Mouse (Mus musculus) induced T-regulatory cell, adult 2 months (primary cell): ENCODE data around the gene Itpr1.
A peak's percentile ranks its signal among the peaks of the same experiment; 100 is the strongest.

Experiments
- DNase-seq: peaks from one replicate; pipeline ENCODE4 v3.0.0-alpha.2; 2012; ENCODE audit warnings: low read depth

The Itpr1 gene

GRCm38 (mm10) chr6:108516248-108516647 lies 303.4 kb downstream of the Itpr1 start:
- DNase-seq = no peak

- DNase-seq = no peak
Measured at GRCm38 (mm10) chr6:108517241-108517981, 304.5 kb downstream of the Itpr1 start.

GRCm38 (mm10) chr6:108517986-108518385 lies 305.1 kb downstream of the Itpr1 start:
- no peak for DNase-seq

DNA sequence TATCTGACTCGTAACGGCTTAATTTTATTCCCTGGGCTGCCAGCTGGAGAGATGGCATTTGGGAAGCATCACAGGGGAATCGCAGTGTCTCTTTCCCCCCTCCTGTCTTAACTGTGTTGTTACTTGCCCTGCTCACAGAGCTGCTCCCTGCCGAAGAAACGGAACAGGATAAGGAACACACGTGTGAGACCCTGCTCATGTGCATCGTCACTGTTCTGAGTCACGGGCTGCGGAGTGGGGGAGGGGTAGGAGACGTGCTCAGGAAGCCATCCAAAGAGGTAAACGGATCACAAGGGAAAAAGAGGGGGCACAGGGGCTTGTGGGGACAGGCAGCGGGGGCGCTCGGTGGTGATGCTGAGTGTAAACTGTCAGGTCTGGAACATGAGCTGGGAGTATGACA lies 305.7 kb downstream of the Itpr1 start:
- DNase-seq = no peak

- no peak for DNase-seq
Measured at GRCm38 (mm10) chr6:108519327-108519726, 306.4 kb downstream of the Itpr1 start.

- DNase-seq = no peak
Measured at GRCm38 (mm10) chr6:108523956-108524616, 311.2 kb downstream of the Itpr1 start.

- no peak for DNase-seq
Measured at GRCm38 (mm10) chr6:108524617-108525010, 311.7 kb downstream of the Itpr1 start.

GRCm38 (mm10) chr6:108527560-108527959 lies 314.7 kb downstream of the Itpr1 start:
- DNase-seq = no peak

- DNase-seq = no peak
Measured at GRCm38 (mm10) chr6:108527993-108528392, 315.1 kb downstream of the Itpr1 start.

DNA sequence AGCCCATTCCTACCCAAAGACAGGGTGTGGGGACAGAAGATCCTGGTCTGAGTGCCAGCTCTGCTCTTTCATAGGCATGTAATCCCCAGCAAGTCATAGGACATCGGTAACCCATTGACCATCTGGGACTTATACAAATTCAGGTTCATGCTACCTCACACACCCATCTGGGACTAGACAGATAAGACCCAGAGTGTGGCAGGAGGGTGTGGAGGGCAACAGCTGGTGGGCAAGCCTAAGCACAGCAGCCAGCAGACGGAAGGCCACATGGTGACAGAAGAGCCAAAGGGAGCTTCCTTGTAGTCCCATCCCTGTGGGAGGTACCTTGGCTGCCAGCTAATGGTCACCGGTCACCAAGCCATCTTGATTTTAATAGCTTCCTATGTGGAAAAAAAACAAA lies 316.3 kb downstream of the Itpr1 start:
- no peak for DNase-seq

DNA sequence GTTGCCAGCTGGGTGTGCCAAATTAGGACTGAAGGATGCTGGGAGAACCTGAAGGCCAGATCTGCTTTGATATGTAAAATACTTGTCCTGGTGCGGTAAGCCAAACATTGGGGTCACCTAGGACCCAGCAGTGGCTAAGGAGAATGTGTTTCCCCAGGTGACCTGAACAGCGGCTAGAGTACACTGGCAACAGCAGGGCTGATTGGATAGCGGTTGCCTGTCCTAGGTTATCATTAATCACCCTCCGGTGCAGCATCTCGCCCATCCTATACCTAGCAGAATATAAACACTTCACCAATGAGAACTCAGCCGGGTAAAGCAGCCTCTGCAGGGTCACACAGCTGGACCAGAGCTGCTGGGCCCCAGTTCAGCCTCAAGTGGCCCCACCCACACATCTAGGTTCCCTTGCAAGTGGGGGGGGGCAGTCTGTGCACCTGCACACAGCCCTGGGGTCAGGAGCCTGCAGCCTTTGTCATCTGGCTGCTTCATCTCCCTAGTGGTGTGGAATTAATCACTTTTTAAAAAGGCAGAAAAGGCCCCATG lies 318.0 kb downstream of the Itpr1 start:
- DNase-seq = no peak

- DNase-seq = peak; percentile 69
Measured at GRCm38 (mm10) chr6:108531324-108532311, 318.7 kb downstream of the Itpr1 start.

DNA sequence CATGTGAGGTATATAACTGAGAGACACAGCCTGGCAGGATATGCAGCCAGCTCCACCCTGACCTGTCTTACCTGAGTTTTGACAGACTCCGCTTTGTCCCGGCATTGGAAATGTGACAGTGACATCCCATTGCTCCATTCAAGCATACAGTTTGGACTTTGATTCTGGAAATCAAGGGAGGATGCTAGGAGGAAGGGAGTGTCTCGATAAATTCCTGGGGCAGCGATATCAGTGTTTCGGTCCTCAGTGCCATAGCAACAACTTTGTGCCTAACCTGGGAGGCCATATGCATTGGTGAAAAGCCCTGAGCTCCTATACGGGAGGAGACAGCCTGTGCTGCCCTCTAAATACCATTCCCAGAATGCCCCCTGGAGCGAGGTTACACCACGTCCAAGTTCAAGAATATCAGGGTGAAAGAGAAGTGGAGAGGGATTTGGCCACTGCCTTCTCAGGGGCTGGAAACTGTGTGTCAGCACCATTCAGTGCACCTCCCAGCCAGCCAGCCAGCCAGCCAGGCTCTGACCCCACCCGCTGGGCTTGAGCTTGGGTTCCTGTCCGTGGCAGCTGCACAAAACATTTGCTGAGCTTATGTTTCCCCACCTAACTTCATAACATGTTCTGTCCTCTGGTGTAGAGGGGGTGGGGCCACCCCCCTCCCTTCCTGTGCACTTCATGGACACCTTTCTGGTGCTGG lies 319.7 kb downstream of the Itpr1 start:
- peak; percentile 45 for DNase-seq

- peak; percentile 53 for DNase-seq
Measured at GRCm38 (mm10) chr6:108534139-108534538, 321.2 kb downstream of the Itpr1 start.

DNA sequence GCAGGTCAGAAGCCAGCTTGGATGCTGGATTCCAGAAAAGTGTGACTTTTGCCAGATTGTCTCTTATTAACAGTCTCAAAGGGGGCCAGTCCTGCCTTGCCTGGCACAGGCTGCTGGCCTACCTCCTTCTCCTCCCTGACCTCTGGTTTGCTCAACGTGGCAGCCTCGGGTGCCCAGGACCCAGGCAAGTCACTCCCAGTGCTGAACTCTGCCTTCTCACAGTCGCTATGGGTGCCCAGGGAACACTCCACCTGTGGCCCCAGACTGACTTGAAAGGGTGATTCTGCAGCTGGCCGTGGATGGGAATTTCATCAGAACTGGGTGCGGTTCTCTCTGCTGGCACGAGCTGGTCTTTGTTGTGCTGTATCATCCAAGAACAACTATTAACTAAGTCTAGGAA lies 321.7 kb downstream of the Itpr1 start:
- no peak for DNase-seq

GRCm38 (mm10) chr6:108535309-108535708 lies 322.4 kb downstream of the Itpr1 start:
- DNase-seq = peak; percentile 68

DNA sequence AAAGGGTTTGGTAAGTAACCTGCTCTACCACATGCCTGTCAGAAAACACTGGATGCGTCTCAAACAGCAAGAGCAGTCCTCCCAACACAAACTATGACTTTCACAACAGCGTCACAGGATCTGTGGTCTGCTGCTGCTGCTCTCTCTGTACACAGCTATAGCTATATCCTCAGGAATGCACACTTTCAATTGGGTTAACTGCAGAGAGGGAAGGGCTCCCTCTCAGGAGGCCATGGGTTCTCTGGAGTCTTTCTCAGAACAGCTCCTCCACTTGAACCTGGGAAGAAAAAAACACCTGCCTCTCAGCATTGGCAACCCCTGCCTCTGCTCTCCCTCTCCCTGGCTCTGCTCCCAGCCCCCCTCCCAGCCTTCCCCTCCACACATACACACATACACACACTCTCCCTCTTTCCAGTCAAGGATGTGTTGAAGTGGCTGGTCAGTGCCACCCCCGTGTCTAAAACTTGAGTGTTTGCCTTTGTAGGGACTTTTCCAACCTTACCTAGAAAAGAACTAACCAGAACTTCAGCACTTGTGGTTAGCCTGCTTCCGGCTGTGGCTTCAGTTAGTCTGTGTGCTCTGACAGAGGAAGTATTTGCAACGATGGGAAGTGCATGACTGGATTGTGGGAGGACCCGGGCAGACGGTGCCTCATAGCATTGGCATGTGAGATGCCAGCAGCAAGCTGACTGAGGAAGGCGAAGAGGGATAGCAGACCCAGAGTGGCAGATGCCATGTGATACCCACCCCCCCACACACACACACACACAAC lies 323.8 kb downstream of the Itpr1 start:
- peak; percentile 90 for DNase-seq

DNA sequence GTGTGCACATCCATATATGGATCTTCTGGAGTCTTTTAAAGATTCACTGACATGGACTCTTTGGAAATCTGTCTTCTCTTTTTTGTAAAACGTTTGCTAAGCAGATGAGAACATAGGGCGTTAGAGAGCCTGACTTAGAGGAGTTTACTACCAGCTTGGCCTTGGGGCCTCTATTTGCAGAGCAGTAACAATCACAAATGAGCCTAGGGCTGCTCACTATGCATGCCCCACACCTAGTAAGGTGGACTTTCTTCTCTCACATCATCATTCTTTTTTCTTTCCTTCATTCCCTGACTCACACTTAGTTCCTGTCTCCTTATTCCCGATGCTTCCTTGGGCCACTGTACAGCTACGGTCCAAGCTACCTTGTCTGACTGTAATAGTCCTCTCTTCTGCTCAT lies 325.5 kb downstream of the Itpr1 start:
- no peak for DNase-seq

DNA sequence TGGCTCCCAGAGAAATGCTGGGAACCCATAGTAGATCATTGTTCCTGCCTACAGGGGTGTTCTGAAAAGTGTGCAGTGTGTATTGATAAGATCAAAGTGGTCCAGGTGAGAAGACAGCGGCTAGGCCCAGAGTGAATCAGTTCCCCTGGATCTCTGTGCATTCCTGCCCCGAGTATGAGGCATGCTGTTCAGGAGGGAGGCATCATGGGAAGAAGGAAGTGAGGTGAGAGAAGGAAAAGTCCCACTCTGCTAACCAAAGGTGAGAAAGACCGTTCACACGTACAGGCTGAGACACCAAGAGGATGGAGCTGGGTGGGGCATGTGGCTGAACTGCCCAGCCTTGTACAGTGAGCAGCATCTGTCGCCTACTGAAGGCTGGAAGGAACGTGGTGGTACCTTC lies 327.5 kb downstream of the Itpr1 start:
- peak; percentile 65 for DNase-seq

DNA sequence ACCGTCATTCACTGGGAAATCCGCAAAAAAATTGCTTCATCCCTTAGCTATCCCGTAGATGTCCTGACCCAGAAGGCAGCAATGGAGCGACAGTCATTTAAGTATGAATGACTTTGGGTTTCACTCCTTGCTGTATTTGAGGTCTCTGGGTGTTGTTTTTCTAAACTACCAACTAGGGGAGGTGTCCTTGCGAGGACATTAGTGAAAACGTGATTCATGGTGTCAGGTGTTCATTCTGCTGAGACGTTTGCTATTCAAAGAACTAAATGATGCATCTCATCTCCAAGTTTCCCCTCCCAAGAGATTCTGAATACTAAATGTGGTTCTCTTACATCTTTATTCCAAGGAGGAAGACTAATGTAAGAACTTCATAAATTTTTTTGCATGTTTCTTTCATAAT lies 332.0 kb downstream of the Itpr1 start:
- DNase-seq = no peak

- DNase-seq = no peak
Measured at GRCm38 (mm10) chr6:108545464-108545863, 332.6 kb downstream of the Itpr1 start.
